Mouse (Mus musculus) frontal cortex, adult (tissue): Measurements from ENCODE around the gene Grcc10.

ENCODE experiments used
- ATAC-seq: cut with Nextera tagmentation; 2 replicates; pipeline ENCODE4 v1.9.2; 2017; ENCODE audit warnings: mild to moderate bottlenecking, moderate library complexity, mixed read lengths; ENCODE audit not compliant: low TSS enrichment

Gene Grcc10

DNA sequence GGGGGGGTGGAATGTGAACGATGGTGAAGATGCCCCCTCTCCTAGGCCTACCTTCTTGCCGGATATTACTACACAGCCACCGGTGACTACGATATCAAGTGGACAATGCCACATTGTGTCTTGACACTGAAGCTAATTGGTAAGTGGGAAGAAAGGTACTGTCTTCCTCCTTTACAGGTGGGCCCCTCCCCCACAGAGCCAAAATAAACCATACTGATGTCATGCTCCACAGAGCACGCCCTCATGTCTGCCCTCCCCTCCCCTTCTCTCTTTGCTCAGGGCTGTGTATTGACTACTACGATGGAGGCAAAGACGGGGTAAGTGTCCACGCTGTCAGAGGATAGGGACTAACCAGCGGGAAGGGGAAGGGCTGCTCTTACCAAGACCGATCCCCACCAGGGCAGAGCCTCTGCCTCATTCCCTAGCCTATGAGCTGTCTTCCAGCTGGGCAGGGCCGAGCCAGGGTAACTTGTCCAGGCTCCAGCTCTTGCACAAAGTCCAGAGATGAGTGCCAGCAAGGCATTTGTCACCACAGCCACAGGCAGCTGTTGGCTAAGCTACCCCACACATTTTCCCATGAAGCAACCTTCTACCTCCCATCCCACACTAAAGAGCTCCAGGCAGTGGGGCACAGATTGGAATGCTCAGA lies 41.1 kb downstream of the Grcc10 start:
- ATAC-seq: peak; percentile 72

DNA sequence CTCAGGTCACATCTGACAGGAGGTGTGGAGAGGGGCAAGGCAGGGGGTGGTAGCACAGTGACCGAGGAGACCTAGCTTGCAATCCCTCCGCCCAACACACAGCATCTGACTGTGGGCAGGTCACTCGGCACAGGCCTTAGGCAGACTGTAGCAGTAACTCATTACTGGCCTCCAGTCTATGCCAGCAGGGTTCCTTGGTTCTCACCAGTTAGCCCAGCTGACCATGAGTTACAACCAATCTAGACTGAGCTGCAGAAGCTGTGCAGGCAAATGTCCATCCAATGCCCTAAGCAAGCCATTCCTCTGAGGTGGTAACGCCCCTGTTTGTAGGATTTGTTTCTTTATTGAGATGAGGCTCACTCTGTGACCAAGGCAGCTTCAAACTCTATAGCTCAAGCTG lies 41.8 kb downstream of the Grcc10 start:
- ATAC-seq: no peak

DNA sequence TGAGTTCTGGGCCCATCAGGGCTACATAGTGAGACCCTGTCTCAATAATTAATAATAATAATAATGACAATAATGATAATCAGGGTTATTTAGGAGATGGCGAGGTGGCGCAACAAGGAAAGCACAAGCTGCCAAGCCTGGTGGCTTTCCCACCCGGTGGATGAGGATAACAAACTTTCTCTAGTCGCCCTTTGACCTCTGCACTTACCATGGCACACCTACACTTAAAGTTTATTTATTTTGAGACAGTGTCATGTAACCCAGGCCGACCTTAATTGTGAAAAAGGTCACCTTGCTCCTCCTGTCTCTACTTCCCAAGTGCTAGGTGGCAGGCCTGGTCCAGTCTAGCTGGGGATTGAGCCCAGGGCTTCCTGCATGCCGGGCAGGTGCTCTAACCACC lies 42.4 kb downstream of the Grcc10 start:
- ATAC-seq: no peak

DNA sequence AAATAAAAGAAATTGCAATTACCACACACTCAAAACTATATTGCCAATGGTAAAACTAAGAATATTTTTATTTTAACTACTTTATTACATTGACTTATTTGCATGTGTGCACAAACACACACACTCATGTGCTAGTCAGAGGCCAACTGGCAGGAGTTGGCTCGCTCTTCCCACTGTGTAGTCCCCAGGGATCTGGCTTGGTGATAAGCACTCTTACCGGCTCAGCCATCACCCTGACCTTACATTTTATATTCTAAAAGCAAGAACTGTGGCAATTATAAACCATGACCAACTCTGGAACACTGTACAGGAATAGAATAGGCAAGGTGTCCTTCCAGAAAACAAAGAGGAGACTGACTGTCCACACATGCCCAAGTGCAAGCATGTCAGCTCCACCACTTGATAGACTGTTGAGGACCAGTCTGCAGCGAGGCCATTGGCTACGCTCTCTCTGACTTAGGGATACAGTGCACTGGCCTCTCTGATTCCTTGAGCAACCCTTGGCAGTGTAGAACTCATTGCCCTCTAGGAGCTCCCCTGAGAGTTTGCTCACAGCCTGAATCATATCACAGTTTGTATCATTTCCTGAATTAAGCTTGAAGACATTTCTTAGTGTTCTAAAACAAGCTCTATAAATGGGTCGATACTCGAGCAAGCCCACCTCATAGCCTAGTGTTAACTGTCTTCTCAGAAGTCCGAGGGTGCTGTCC lies 44.6 kb downstream of the Grcc10 start:
- no peak for ATAC-seq

DNA sequence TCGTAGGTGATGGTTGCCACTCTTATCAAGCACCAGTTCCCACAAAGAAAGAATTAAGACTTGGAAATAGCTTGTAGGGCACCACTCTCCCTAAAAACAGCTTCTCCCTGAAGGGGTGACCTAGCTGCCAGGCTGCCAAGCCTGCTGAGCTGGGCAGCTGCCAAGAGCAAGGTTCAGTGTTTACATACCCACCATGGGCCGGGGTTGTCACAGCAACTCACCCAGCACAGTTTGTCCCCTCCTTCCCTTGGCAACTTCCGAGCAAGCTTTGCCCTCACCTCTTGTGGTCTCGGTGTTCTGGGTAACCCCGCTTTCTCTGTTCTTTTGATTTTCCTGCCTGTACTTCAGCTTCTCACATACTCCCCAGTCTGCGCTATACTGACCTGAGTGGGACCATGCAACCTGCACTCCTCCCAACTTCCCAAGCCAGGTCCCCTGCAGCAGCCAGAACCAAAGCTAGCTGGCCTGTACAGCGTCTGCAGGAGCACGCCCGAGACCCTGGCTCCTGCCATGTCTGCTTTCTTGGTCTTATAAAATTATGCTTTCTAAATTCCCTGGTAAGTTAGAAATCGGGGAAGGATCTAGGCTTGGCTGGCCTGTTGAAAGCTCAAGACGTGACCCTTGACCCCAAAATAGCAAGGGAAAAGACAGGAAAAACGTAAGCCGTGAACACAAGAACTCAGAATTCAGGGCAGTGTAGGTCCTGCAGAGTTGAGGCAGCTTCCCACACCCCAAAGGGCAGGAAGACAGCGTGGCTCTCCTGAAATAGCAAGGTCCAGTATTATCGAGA lies 46.8 kb downstream of the Grcc10 start:
- ATAC-seq: peak; percentile 42; the same call in 1 of the 2 replicates

DNA sequence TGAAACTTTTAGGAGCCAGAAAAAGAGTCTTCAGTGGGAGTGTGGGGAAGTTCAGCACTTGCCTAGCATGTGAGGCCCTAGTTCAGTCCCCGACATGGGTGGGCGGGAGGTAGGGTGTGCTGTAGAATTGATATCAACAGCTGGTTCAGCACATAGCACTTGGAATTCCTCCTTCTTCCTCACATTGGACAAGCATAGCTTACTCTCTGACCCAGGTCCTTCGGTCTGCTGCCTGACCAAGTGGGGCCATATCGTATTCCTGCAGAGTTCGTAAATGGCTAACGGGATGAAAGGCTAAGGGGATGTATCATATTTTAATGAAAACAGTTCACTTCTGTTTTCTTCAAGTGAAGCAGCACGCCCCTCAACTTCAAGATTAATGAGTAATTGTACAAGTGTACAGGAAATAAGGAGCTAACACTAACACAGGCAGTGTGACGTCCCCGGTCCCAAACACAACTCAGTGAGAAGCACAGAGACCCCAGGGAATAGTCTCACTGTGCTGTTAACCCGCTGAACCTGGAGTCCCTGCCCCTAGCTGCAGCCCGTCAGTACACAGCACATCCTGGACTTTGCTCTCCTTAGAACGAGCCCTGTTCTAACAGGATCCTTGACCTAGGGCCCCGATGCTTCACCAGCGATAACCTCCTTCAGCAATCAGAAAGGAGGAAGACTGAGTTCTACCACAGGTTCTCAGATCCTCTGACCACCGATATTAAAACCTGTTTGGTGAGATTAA lies 47.8 kb downstream of the Grcc10 start:
- ATAC-seq: no peak

DNA sequence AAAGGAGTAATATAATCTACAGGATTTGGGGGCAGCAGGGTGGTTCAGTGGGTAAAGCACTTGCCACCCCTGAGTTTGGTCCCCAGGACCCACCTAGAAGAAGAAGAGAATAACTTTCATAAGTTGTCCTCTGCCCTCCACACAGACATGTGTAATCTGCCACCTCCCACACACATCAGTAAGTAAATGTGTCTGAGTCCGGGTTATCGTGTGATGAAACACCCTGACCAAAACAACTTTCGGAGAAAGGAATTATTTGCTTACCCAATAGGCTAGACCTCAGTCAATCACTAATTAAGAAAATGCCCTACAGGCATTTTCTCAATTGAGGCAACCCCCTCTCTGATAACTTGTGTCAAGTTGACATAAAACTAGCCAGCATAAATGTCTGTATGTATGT lies 50.7 kb downstream of the Grcc10 start:
- no peak for ATAC-seq
